Mouse (Mus musculus): ENCODE data around the gene Rpl10a.

Rpl10a gene

GRCm38 (mm10) chr17:28360531-28361277 is 32.4 kb downstream of the Rpl10a start:
- DNase-seq: peak in 1 of 2 experiments; percentile 76

- DNase-seq: no peak
Observed at GRCm38 (mm10) chr17:28361921-28362652, 33.8 kb downstream of the Rpl10a start.

GRCm38 (mm10) chr17:28362653-28363292 is 34.5 kb downstream of the Rpl10a start:
- DNase-seq: no peak

GRCm38 (mm10) chr17:28363507-28363906 is 35.2 kb downstream of the Rpl10a start:
- DNase-seq: no peak

- no peak for DNase-seq
Observed at GRCm38 (mm10) chr17:28365122-28365521, 36.9 kb downstream of the Rpl10a start, which contains the start of gene Tulp1. Gene Tulp1, minus strand, starts transcription at chr17:28365222.

GRCm38 (mm10) chr17:28368449-28368848 is 40.2 kb downstream of the Rpl10a start:
- peak; percentile 88 to 91 for DNase-seq

- DNase-seq: no peak
Observed at GRCm38 (mm10) chr17:28369056-28369455, 40.8 kb downstream of the Rpl10a start.

- DNase-seq: no peak
Observed at GRCm38 (mm10) chr17:28371286-28371685, 43.0 kb downstream of the Rpl10a start.

- no peak for DNase-seq
Observed at GRCm38 (mm10) chr17:28371941-28372340, 43.7 kb downstream of the Rpl10a start.

GRCm38 (mm10) chr17:28373821-28374220 is 45.5 kb downstream of the Rpl10a start:
- peak; percentile 65 to 73 for DNase-seq

- no peak for DNase-seq
Observed at GRCm38 (mm10) chr17:28374494-28374893, 46.2 kb downstream of the Rpl10a start.

GRCm38 (mm10) chr17:28375592-28376061 is 47.4 kb downstream of the Rpl10a start:
- DNase-seq: no peak

GRCm38 (mm10) chr17:28380255-28380654 is 52.0 kb downstream of the Rpl10a start:
- no peak for DNase-seq

Data from lung, postnatal 4 days (tissue).